Mouse (Mus musculus): ENCODE results near the gene Olfr10. TPM values are rescaled to one million over a fixed set of nuclear protein-coding genes. Genes with fewer than 3 reads are reported as not detected.

Olfr10 gene
- total RNA-seq, 1 experiment from 2014 or later = not detected

GRCm38 (mm10) chr11:49326726-49327125 lies 22.2 kb downstream of the Olfr10 start:
- no peak for DNase-seq

- DNase-seq = no peak
These were observed 25.1 kb downstream of the Olfr10 start for GRCm38 (mm10) chr11:49329686-49330085.

- no peak for DNase-seq
These were observed 30.3 kb downstream of the Olfr10 start, which contains the start of gene Olfr1390 for GRCm38 (mm10) chr11:49334888-49335287. Gene Olfr1390 (plus strand): TSS chr11:49335188.

GRCm38 (mm10) chr11:49337150-49337832 lies 32.8 kb downstream of the Olfr10 start:
- no peak for DNase-seq

Other genes starting within 250 kb of the Olfr10 start
- 0.44 and 3.5 TPM in 2 replicates for gene Tgtp2, start 240.5 kb upstream of the Olfr10 start, total RNA-seq (2021)
- gene Ifi47, start 228.2 kb upstream of the Olfr10 start, total RNA-seq (2021) = 5.1 and 8.9 TPM in 2 replicates
- gene Olfr1396, start 189.9 kb upstream of the Olfr10 start, total RNA-seq (2021) = 0.53 and 0.67 TPM in 2 replicates
- gene Olfr1395, start 162.5 kb upstream of the Olfr10 start, total RNA-seq (2021) = not detected in 2 replicates
- not detected in 2 replicates for gene Olfr1394, start 150.4 kb upstream of the Olfr10 start, total RNA-seq (2021)
- gene Btnl9, start 117.6 kb upstream of the Olfr10 start, total RNA-seq (2021) = 32.0 and 38.6 TPM in 2 replicates
- 33.2 and 36.9 TPM in 2 replicates for gene Zfp62, start 101.4 kb upstream of the Olfr10 start, total RNA-seq (2021)
- 95.9 and 96.7 TPM in 2 replicates for gene Mgat1, start 60.5 kb upstream of the Olfr10 start, total RNA-seq (2021)
- gene Olfr1393, start 26.4 kb upstream of the Olfr10 start, total RNA-seq (2021) = not detected in 2 replicates
- not detected in 2 replicates for gene Olfr1392, start 19.5 kb upstream of the Olfr10 start, total RNA-seq (2021)
- not detected in 2 replicates for gene Olfr1391, start 18.0 kb downstream of the Olfr10 start, total RNA-seq (2021)
- not detected in 2 replicates for gene Olfr1390, start 30.4 kb downstream of the Olfr10 start, total RNA-seq (2021)
- not detected in 2 replicates for gene Olfr1389, start 118.3 kb downstream of the Olfr10 start, total RNA-seq (2021)
- 0.15 and 0.19 TPM in 2 replicates for gene Olfr1388, start 131.9 kb downstream of the Olfr10 start, total RNA-seq (2021)
- gene Olfr1387, start 150.6 kb downstream of the Olfr10 start, total RNA-seq (2021) = not detected in 2 replicates
- not detected in 2 replicates for gene Olfr1386, start 160.3 kb downstream of the Olfr10 start, total RNA-seq (2021)
- not detected in 2 replicates for gene Olfr1385, start 184.3 kb downstream of the Olfr10 start, total RNA-seq (2021)
- not detected in 2 replicates for gene Olfr1384, start 202.0 kb downstream of the Olfr10 start, total RNA-seq (2021)
- 0.53 and 0.93 TPM in 2 replicates for gene Olfr1383, start 214.9 kb downstream of the Olfr10 start, total RNA-seq (2021)
- gene Olfr1382, start 223.5 kb downstream of the Olfr10 start, total RNA-seq (2021) = not detected in 2 replicates
- gene Olfr1381, start 238.7 kb downstream of the Olfr10 start, total RNA-seq (2021) = not detected in 2 replicates

Data from adrenal gland, postnatal 14 days (tissue).